Mouse (Mus musculus): ENCODE results near the gene Gm5868. TPM values are rescaled to one million over a fixed set of nuclear protein-coding genes. Genes with fewer than 3 reads are reported as not detected.
"Not testable (repeated sequence)": the region's sequence is repeated elsewhere in the genome, so short reads cannot be mapped to it uniquely, and the experiment has no call there.

Gene Gm5868
- polyA plus RNA-seq, 1 experiment from 2014 or later: not detected

GRCm38 (mm10) chr5:72586667-72587191, 622 bp downstream of the Gm5868 start:
- not testable (repeated sequence) for H3K9me3 ChIP-seq (ENCODE audit: control insufficient read depth, low read length); H3K36me3 ChIP-seq (ENCODE audit: control insufficient read depth, insufficient read depth, low read length); H3K27ac ChIP-seq (ENCODE audit: low read length); H3K4me1 ChIP-seq (replicated peaks; ENCODE audit: control insufficient read depth, insufficient read depth, low read length); H3K9ac ChIP-seq (ENCODE audit: low read length)
- peak; percentile 20; the same call in 1 of the 2 replicates for ATAC-seq (ENCODE audit: low read depth)
- Histone ChIP-seq H3K4me3 (ENCODE audit: low read length) (peak overlapping the region; percentile 50), H3K4me2 (ENCODE audit: low read depth, low read length) (peak overlapping the region; percentile 67), H3K27me3 (ENCODE audit: control insufficient read depth, insufficient read depth, low read depth, low read length) (peaks cover 11% of the 10 kb centered on the region)
- WGBS: 36% methylated on average over 25 of the region's 25 CpGs

GRCm38 (mm10) chr5:72586122-72586521, 1.2 kb downstream of the Gm5868 start:
- H3K36me3 ChIP-seq (ENCODE audit: control insufficient read depth, insufficient read depth, low read length); H3K4me1 ChIP-seq (replicated peaks; ENCODE audit: control insufficient read depth, insufficient read depth, low read length); H3K4me2 ChIP-seq (ENCODE audit: low read depth, low read length); H3K27ac ChIP-seq (ENCODE audit: low read length); H3K9ac ChIP-seq (ENCODE audit: low read length); H3K9me3 ChIP-seq (ENCODE audit: control insufficient read depth, low read length); H3K4me3 ChIP-seq (ENCODE audit: low read length); ATAC-seq (ENCODE audit: low read depth): not testable (repeated sequence)
- peaks cover 12% of the 10 kb centered on the region for H3K27me3 ChIP-seq (ENCODE audit: control insufficient read depth, insufficient read depth, low read depth, low read length)
- WGBS: 37% methylated on average over 7 of the region's 7 CpGs

GRCm38 (mm10) chr5:72580970-72581332, 6.4 kb downstream of the Gm5868 start, which contains the start of gene Zar1:
Zar1 (minus strand) TSS chr5:72581254.
- H3K27ac ChIP-seq (ENCODE audit: low read length); ATAC-seq (ENCODE audit: low read depth); H3K9me3 ChIP-seq (ENCODE audit: control insufficient read depth, low read length); H3K4me1 ChIP-seq (replicated peaks; ENCODE audit: control insufficient read depth, insufficient read depth, low read length); H3K36me3 ChIP-seq (ENCODE audit: control insufficient read depth, insufficient read depth, low read length): not testable (repeated sequence)
- H3K4me2 ChIP-seq (ENCODE audit: low read depth, low read length): peak within 1 kb of the TSS; percentile 77
- WGBS: 11% methylated on average over 8 of the region's 21 CpGs
- H3K4me3 ChIP-seq (ENCODE audit: low read length): peak within 1 kb of the TSS; percentile 48
- peaks cover 13% of the 10 kb centered on the region for H3K27me3 ChIP-seq (ENCODE audit: control insufficient read depth, insufficient read depth, low read depth, low read length)
- peak within 1 kb of the TSS; percentile 48; the same call in 1 of the 2 replicates for H3K9ac ChIP-seq (ENCODE audit: low read length)

- Histone ChIP-seq H3K4me3 (ENCODE audit: low read length) (peak overlapping the region; percentile 48), H3K9ac (ENCODE audit: low read length) (peak overlapping the region; percentile 48; the same call in 1 of the 2 replicates), H3K4me2 (ENCODE audit: low read depth, low read length) (peak overlapping the region; percentile 77), H3K27me3 (ENCODE audit: control insufficient read depth, insufficient read depth, low read depth, low read length) (peaks cover 13% of the 10 kb centered on the region)
- not testable (repeated sequence) for H3K27ac ChIP-seq (ENCODE audit: low read length); H3K9me3 ChIP-seq (ENCODE audit: control insufficient read depth, low read length); H3K36me3 ChIP-seq (ENCODE audit: control insufficient read depth, insufficient read depth, low read length); H3K4me1 ChIP-seq (replicated peaks; ENCODE audit: control insufficient read depth, insufficient read depth, low read length)
- WGBS: 4% methylated on average over 53 of the region's 73 CpGs
- peak; percentile 60 for ATAC-seq (ENCODE audit: low read depth)
Observed at GRCm38 (mm10) chr5:72580088-72580969, 7.0 kb downstream of the Gm5868 start.

GRCm38 (mm10) chr5:72579599-72579998, 7.8 kb downstream of the Gm5868 start:
- ATAC-seq (ENCODE audit: low read depth); H3K27ac ChIP-seq (ENCODE audit: low read length); H3K4me3 ChIP-seq (ENCODE audit: low read length); H3K9me3 ChIP-seq (ENCODE audit: control insufficient read depth, low read length); H3K9ac ChIP-seq (ENCODE audit: low read length); H3K4me2 ChIP-seq (ENCODE audit: low read depth, low read length); H3K4me1 ChIP-seq (replicated peaks; ENCODE audit: control insufficient read depth, insufficient read depth, low read length); H3K36me3 ChIP-seq (ENCODE audit: control insufficient read depth, insufficient read depth, low read length): not testable (repeated sequence)
- 58% methylated on average over 10 of the region's 10 CpGs for WGBS
- H3K27me3 ChIP-seq (ENCODE audit: control insufficient read depth, insufficient read depth, low read depth, low read length): peaks cover 13% of the 10 kb centered on the region

- Histone ChIP-seq H3K27me3 (ENCODE audit: control insufficient read depth, insufficient read depth, low read depth, low read length) (no peaks in the 10 kb centered on the region), H3K4me3 (ENCODE audit: low read length) (no peak overlapping the region), H3K9me3 (ENCODE audit: control insufficient read depth, low read length) (no peaks in the 10 kb centered on the region; the same call in 1 of the 2 replicates), H3K36me3 (ENCODE audit: control insufficient read depth, insufficient read depth, low read length) (no peaks in the 10 kb centered on the region), H3K9ac (ENCODE audit: low read length) (no peak overlapping the region), H3K4me2 (ENCODE audit: low read depth, low read length) (no peak overlapping the region), H3K27ac (ENCODE audit: low read length) (no peak overlapping the region), H3K4me1 (replicated peaks; ENCODE audit: control insufficient read depth, insufficient read depth, low read length) (no peaks in the 10 kb centered on the region)
- no peak for ATAC-seq (ENCODE audit: low read depth)
- WGBS: 81% methylated on average over 5 of the region's 5 CpGs
Observed at GRCm38 (mm10) chr5:72565621-72566020, 21.7 kb downstream of the Gm5868 start.

GRCm38 (mm10) chr5:72563183-72563582, 24.2 kb downstream of the Gm5868 start:
- not testable (repeated sequence) for H3K9me3 ChIP-seq (ENCODE audit: control insufficient read depth, low read length); ATAC-seq (ENCODE audit: low read depth); H3K27ac ChIP-seq (ENCODE audit: low read length); H3K27me3 ChIP-seq (ENCODE audit: control insufficient read depth, insufficient read depth, low read depth, low read length); H3K4me1 ChIP-seq (replicated peaks; ENCODE audit: control insufficient read depth, insufficient read depth, low read length); H3K4me3 ChIP-seq (ENCODE audit: low read length); H3K4me2 ChIP-seq (ENCODE audit: low read depth, low read length); H3K36me3 ChIP-seq (ENCODE audit: control insufficient read depth, insufficient read depth, low read length); H3K9ac ChIP-seq (ENCODE audit: low read length)
- WGBS: 79% methylated on average over 2 of the region's 2 CpGs

GRCm38 (mm10) chr5:72560976-72561628, 26.2 kb downstream of the Gm5868 start:
- H3K9me3 ChIP-seq (ENCODE audit: control insufficient read depth, low read length): no peaks in the 10 kb centered on the region
- no peak overlapping the region for H3K9ac ChIP-seq (ENCODE audit: low read length)
- no peaks in the 10 kb centered on the region for H3K27me3 ChIP-seq (ENCODE audit: control insufficient read depth, insufficient read depth, low read depth, low read length)
- no peaks in the 10 kb centered on the region for H3K36me3 ChIP-seq (ENCODE audit: control insufficient read depth, insufficient read depth, low read length)
- no peak overlapping the region for H3K4me3 ChIP-seq (ENCODE audit: low read length)
- H3K4me2 ChIP-seq (ENCODE audit: low read depth, low read length): no peak overlapping the region
- 55% methylated on average over 3 of the region's 3 CpGs for WGBS
- no peak for ATAC-seq (ENCODE audit: low read depth)
- peaks cover 7% of the 10 kb centered on the region for H3K4me1 ChIP-seq (replicated peaks; ENCODE audit: control insufficient read depth, insufficient read depth, low read length)
- H3K27ac ChIP-seq (ENCODE audit: low read length): no peak overlapping the region

- ATAC-seq (ENCODE audit: low read depth): peak; percentile 97
- Histone ChIP-seq H3K4me3 (ENCODE audit: low read length) (peak within 1 kb of the TSS; percentile 92), H3K4me2 (ENCODE audit: low read depth, low read length) (peak within 1 kb of the TSS; percentile 95), H3K27me3 (ENCODE audit: control insufficient read depth, insufficient read depth, low read depth, low read length) (no peaks in the 10 kb centered on the region), H3K4me1 (replicated peaks; ENCODE audit: control insufficient read depth, insufficient read depth, low read length) (peaks cover 7% of the 10 kb centered on the region), H3K27ac (ENCODE audit: low read length) (peak within 1 kb of the TSS; percentile 63), H3K9ac (ENCODE audit: low read length) (peak within 1 kb of the TSS; percentile 88), H3K9me3 (ENCODE audit: control insufficient read depth, low read length) (no peaks in the 10 kb centered on the region), H3K36me3 (ENCODE audit: control insufficient read depth, insufficient read depth, low read length) (no peaks in the 10 kb centered on the region)
- WGBS: 0% methylated on average over 42 of the region's 42 CpGs
Observed at GRCm38 (mm10) chr5:72559544-72560049, 27.8 kb downstream of the Gm5868 start, which contains the start of gene Nfxl1. Nfxl1 (minus strand) TSS chr5:72559684.
